Comparison of ENCODE assay signal across 16 mouse cellular contexts in the genomic region with DNA sequence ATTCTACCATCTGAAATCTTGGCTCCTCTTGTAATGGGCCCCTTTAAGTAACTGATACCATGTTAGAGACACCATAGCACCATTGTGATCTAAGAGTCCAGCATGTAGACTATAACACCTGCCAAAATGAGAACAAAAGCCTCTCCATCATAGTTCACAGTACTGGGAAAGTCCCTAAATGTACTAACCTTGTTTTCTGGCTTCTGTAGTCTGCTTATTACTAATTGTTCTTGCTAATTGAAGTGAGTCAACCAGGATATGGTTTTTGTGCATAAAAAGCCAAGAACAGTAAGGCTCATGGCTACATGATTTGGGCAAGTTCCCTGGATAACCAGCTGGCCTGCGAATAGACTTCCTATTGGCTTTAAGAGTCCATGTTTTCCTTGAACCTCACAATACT.
"Had no signal": no experiment of that assay in that cellular context is flagged by ENCODE, and none has a peak within 500 bp of the region (broad histone marks: within the 10 kb centered on the region; RNA-seq: fewer than 3 reads in every experiment).

No protein-coding gene starts in this region.

- H3K4me1 ChIP-seq: liver, embryonic 13.5 days; midbrain, embryonic 12.5 days; midbrain, embryonic 15.5 days; neural tube, embryonic 13.5 days; stomach, embryonic 15.5 days had no signal

- H3K27me3 ChIP-seq: liver, embryonic 13.5 days; midbrain, embryonic 12.5 days; midbrain, embryonic 15.5 days; neural tube, embryonic 13.5 days; stomach, embryonic 15.5 days had no signal

- H3K4me3 ChIP-seq: liver, embryonic 13.5 days; midbrain, embryonic 12.5 days; midbrain, embryonic 15.5 days; myocyte; neural tube, embryonic 13.5 days; stomach, embryonic 15.5 days had no signal

- H3K27ac ChIP-seq: kidney, postnatal 0 days; liver, embryonic 13.5 days; macrophage; midbrain, embryonic 12.5 days; midbrain, embryonic 15.5 days; neural tube, embryonic 13.5 days; stomach, embryonic 15.5 days had no signal

- H3K36me3 ChIP-seq: liver, embryonic 13.5 days; midbrain, embryonic 12.5 days; midbrain, embryonic 15.5 days; neural tube, embryonic 13.5 days; stomach, embryonic 15.5 days had no signal

- ATAC-seq: midbrain, embryonic 15.5 days had no signal

- DNase-seq: kidney, adult 2 months; kidney, postnatal 25 days; liver, embryonic 13.5 days; lung, adult 2 months; lung, postnatal 14 days; retina, postnatal 1 day; right cerebral cortex, postnatal 25 days; spleen, adult 18-20 months; thymus, postnatal 25 days had no signal

- H3K9ac ChIP-seq: liver, embryonic 13.5 days; midbrain, embryonic 12.5 days; midbrain, embryonic 15.5 days; neural tube, embryonic 13.5 days; stomach, embryonic 15.5 days had no signal

- H3K9me3 ChIP-seq: liver, embryonic 13.5 days; midbrain, embryonic 12.5 days; midbrain, embryonic 15.5 days; neural tube, embryonic 13.5 days; stomach, embryonic 15.5 days had no signal

- H3K4me2 ChIP-seq: liver, embryonic 13.5 days; midbrain, embryonic 12.5 days; midbrain, embryonic 15.5 days; neural tube, embryonic 13.5 days; stomach, embryonic 15.5 days had no signal
